ENCODE assay signal across 19 mouse cellular contexts in genomic region chr7:87626251-87626650, GRCm38 (mm10). TPM values are rescaled to one million over a fixed set of nuclear protein-coding genes. Genes with fewer than 3 reads are reported as not detected.
DNase-seq lines count a peak whose midpoint lies in the region; TF ChIP-seq lines count a peak whose summit lies in the region.
"Had no signal": no experiment of that assay in that cellular context is flagged by ENCODE, and none has a peak within 500 bp of the region (broad histone marks: within the 10 kb centered on the region; RNA-seq: fewer than 3 reads in every experiment).

No protein-coding gene starts in this region.

- peak overlapping the region; percentile 71 for H3K27ac ChIP-seq in layer of hippocampus, adult 2 months

- no peak for TF ChIP-seq CTCF in layer of hippocampus, adult 2 months (conservative IDR thresholded peaks at IDR 0.05)

- no peak overlapping the region for H3K4me3 ChIP-seq in layer of hippocampus, adult 2 months

- intact Hi-C loops in gastrocnemius, postnatal 36 days (cut with DNase I): no loop called here

- peak in 1 of 2 experiments; percentile 37 for DNase-seq in layer of hippocampus, adult 2 months (ENCODE audit: low spot score in 2 of 2)
- no peak for DNase-seq in layer of hippocampus, adult 8-10 months (ENCODE audit: low spot score in 2 of 2)
- peak; percentile 9 for DNase-seq in layer of hippocampus, adult 9-10 months (ENCODE audit: low spot score)
- DNase-seq in layer of hippocampus, adult 11-12 months (ENCODE audit: low spot score): no peak
- DNase-seq in brain, adult 2 months (ENCODE audit: low read depth, low spot score): peak; percentile 54
- peak; percentile 32 for DNase-seq in telencephalon, adult 2 months (ENCODE audit: low read depth, low spot score)
- DNase-seq in cerebellum, postnatal 14 days: no peak
- DNase-seq in gastrocnemius, postnatal 36 days: no peak
- DNase-seq: adrenal gland, adult 2 months; adrenal gland, adult 8-10 months; adrenal gland, postnatal 10 days; adrenal gland, postnatal 14 days; adrenal gland, postnatal 25 days; adrenal gland, postnatal 36 days; B cell, adult 2 months; cerebellum, adult 11 months; cerebellum, adult 11-12 months; cerebellum, adult 18-20 months had no signal

RNA-seq across cellular contexts. Expression of gene Grm5, which starts 42.3 kb away (rescaled TPM):
- total RNA-seq in layer of hippocampus, adult 2 months (2021): 100 to 1,000 TPM; 256 to 260 TPM
- 100 to 1,000 TPM; 227 to 263 (median 246) TPM for total RNA-seq in layer of hippocampus, adult 8-10 months (2022)
- total RNA-seq in gastrocnemius, postnatal 36 days (2021): not detected
- total RNA-seq: adrenal gland, adult 18-20 months; adrenal gland, adult 2 months; adrenal gland, postnatal 14 days; adrenal gland, postnatal 25 days; adrenal gland, postnatal 36 days had no signal

Comparison
In these comparisons a context has a peak if more than half of its experiments do, and no peak if none do; other contexts are left out.
1. DNase-seq: peak in layer of hippocampus, adult 9-10 months (single experiment), brain, adult 2 months (single experiment) and telencephalon, adult 2 months (single experiment); none in layer of hippocampus, adult 8-10 months (0 of 2), layer of hippocampus, adult 11-12 months (single experiment), cerebellum, postnatal 14 days (0 of 2) and gastrocnemius, postnatal 36 days (0 of 2).
2. RNA of gene Grm5, which starts 42.3 kb away (total RNA-seq): 256 to 260 TPM in layer of hippocampus, adult 2 months and 227 to 263 TPM in layer of hippocampus, adult 8-10 months; not detected in gastrocnemius, postnatal 36 days; every median in the first group is over 100 times any median in the second.